Mouse (Mus musculus) urinary bladder, adult 18-20 months (tissue): Measurements from ENCODE around the gene Slc38a3.

Experiments
- DNase-seq, 2 experiments: peaks; one replicate each; pipeline ENCODE4 v3.0.0; 2022; ENCODE audit warnings: low spot score in 2 of 2, mixed read lengths in 2 of 2

Slc38a3 gene

DNA sequence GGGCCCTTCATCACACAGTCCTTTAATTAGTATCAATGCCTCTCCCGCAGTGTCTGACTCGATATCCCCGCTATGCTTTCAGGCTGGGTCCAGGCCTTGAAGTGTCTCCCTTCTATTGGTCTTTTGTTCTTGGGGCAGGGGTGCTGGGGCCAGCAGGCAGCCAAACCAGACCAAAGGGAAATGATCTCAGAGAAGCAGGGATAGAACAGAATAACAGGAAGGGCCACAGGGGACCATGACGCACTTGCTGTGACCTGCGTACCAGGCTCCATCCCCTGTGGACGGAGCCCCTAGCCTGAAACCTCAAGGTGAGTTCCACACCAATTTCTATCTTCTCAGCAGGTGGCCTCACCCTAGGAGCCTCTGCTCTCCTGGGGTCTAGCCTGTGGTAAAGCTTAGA is 51.2 kb downstream of the Slc38a3 start:
- no peak for DNase-seq

DNA sequence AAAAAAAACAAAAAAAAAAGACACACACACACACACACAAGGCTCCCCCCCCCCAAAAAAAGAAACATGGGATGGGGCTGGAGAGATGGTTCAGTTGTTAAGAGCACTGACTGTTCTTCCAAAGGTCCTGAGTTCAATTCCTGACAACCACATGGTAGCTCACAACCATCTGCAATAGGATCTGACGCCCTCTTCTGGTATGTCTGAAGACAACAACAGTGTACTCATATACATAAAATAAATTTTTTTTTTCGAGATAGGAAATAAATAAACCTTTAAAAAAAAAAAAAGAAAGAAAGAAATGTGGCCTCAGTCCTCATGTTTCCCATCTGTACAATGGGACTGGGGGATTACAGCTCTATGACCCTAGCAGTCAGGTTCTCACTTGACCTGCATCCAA is 51.9 kb downstream of the Slc38a3 start:
- DNase-seq = no peak

DNA sequence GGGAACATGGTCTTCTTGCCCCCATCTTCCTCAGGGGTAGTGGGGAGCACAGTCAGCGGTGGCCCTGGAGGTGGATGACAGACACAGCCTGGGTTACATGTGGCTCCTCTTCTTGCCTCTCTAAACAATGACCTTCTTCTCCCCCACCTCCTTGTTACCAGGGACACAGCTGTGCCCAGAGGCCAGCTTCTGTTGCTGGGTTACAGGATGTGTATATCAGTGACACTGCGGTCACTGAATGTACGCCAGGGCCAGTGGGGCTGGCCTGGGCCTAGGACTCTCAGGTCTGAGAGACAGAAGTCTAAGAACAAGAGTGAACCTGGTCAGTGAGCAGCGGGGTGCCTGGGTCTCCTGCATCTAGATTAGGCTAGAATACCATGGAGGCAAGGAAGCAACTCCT is 54.3 kb downstream of the Slc38a3 start:
- DNase-seq = no peak

DNA sequence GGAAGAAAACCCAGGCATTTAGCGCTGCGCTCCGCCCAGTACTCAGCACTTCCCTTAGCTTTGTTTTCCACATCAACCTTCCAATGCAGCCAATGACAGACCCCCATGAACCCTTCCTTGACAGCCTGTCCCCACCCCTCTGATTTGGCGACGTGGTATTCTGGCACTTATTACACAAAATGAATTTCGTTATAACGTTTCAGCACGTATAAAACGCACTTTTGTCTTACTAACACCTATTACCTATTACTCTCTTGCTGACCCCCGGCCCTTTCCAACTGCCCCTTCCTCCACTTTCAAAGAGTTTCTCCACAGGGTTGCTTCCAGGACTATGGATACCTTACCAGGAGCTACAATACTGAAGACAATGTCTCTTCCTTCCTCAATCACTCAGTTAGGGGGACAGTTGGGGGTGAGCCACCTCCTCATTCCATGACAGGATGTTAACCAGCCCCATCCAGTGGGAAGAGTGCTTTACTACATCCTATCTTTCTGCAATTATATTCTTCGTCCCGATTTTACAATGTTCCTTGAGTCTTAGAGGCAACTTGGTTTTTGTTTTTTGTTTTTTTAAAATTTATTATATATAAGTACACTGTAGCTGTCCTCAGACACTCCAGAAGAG is 56.3 kb downstream of the Slc38a3 start:
- DNase-seq = no peak

DNA sequence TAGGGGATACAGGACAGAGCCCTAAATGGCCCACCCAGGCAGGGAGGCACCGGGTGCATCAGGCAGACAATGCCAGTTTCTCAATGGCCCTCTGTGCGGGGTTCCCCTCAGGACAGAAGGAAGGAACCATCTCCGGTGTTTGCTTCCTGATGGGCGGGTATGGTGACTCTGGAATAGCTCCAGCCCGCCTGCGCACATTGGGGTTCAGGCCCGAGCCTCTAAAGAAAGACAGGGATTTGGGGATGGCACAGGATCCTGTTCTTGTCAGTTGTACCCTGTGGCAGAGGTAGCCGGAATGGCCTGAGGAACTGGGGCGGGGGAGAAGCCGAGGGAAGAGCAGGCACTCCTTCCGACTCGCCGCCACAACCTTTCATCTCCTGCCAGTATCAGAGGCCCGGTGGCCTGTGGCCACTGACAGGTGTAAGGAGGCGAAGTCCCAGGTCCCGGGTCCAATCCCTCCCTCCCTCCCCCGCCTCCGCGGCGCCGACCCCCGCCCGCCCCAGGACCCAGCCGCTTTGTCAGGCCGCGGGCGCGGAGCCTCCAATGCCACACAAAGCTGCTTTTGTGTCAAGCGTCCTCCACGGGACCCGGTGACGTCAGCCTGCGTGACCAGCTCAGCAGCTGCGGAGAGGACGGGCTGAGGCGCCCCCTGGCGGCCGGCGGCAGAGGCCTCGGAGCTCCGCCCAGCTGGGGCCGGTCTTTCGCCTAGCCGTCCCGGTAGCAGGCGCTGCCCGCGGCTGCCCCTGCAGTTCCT is 57.0 kb downstream of the Slc38a3 start:
- DNase-seq = peak; percentile 96 to 97

DNA sequence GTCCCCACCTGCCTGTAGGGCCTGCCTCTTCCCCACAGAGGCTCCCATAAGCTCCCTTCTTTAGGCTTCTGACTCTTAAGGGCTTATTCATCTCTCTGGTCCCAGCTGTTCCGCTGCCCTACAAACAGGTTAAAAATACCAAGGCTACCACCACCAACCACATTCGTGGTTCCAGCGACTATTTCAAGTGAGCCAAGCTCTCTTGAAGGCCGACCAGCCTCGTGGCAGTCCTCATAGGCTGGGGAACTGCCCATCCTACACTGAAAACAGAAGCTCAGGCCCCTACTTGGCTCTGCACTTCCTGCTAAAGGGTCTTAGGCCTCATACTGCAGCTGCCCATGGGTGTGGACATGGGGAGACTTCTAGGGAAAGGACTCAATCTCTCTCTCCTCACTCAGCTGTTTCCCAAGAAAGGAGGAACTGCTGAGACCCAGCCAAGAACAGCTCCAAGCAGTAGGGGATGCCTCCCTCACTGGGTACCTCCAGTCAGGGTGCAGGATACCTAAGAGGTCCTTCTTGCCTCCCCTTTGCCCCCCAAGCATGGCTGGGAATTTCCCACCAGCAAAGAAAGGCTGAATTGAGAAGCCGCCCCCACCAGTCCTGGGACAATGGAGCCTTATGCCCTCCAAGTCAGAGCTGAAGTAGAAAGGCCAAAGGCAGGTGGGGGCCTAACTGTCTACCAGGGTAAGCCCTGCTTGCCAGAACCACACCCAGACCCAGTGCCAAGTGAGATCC is 57.7 kb downstream of the Slc38a3 start:
- DNase-seq = no peak

DNA sequence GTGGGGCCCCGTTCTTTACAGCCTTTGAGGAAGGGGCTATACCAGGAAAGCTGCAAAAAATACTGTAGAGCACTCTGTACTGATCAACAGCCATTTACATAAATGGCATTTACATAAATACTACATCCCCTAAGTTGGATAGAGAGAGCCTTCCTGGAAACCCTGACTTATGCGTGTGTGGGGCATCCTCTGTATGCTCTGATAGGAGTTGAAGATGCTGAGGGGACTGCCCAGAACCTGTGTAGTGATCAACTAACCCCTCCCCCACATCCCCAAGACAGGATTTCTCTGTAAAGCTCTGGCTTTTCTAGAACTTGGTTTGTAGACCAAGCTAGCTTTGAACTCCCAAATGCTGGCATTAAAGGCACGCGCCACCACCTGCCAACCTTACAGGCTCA is 59.9 kb downstream of the Slc38a3 start:
- no peak for DNase-seq

DNA sequence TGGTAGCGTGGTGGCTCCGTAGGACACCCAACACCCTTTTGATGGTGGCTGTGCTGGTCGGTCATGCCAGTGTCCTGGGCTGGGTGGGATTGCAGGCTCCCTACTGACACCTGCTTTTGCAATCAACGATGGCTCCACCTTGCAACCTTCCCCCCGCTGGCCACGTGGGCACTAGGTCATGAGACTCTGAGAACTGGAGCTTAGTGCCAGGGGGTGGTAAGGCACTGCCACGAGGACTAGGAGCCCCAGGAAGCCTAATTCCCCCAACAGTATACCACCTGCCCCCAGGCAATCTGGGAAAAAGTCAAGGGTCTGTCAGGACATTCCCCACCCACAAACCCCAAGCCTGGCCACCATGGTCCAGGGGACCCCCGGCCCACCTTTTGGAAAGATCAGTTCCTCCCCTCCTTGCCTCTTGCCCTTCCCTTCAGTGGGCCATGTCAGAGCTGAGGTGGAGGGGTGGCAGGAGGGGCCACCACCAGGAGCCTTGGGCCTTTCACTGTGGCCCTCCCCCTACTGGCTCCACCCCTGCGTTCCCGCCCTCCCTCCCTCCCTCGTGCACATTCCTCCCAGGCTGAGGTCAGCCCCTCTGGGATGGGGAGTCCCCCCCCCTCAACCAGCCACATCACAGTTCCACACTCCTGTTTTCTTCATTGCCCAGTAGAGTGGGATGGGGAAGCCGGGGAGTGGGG is 60.4 kb downstream of the Slc38a3 start, which contains the start of gene Sema3b:
Gene Sema3b (minus strand): TSS at position 489 of the 692 bp plus-strand sequence.
- DNase-seq = no peak

DNA sequence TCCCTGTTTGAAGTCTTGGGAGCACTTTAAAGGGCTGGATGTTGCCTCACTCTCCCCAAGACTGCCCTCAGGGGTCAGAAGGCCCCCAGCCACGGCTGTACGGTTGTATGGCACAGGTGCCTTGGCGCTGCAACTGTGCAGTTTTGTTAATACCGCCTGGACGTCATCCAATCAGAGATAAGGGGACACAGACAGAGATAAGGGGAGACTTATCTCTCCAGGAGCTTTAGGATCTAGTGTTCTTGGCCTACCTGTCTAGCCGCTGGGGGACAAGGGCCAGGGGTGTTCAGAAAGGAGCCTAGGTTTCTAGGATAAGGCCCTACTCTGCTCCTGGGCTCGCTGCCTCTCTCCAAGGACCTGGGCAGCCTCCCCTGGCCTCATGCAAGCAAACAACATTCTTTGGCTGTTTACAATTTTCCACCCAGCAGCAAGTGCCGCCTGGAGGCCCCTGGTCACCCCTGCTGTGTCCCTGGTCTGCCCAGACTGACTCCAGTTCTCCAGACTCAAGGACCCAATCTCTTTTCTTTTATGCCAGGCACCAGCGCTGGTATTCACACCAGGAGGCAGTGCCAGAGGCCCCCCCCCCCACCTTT is 61.6 kb downstream of the Slc38a3 start:
- DNase-seq = no peak

DNA sequence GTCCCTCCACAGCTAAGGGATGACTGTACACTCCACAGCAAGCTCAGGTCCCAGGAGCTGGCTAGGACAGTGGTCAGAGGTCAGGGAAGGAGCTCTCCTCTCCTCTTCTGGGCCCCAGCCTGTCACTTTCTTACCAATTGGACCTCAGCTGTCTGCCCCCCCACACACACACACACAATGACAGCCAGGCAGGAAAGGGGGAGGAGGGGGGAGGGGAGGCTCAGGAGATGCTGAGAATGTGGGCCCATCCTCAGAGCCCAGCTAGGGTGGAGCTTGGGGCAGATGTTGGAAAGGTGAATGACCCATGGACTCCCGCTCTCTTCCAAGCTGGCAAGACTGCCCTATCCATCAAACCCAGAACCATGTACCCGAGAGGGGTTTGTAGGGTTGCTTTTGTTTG is 62.3 kb downstream of the Slc38a3 start:
- DNase-seq = no peak

DNA sequence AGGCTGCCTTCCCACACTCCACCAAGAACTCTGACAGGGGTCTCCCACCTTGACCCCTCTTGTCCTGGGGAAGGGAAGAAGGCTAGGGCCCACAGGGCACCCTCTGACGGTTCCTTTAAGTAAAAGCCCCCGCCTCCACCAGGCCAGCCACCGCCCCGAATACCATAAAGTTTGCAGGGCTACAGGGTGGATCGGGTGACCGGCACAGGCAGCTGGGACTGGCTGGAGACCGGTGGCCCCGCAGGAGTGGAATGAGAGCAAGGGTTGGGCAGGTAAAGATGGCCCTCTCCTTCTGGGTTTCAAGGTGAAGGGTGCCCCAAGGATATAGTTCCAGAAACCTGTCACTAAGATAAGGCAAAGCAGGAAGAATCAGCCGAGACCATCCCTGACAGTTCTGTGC is 62.7 kb downstream of the Slc38a3 start:
- DNase-seq = peak in 1 of 2 experiments; percentile 56

DNA sequence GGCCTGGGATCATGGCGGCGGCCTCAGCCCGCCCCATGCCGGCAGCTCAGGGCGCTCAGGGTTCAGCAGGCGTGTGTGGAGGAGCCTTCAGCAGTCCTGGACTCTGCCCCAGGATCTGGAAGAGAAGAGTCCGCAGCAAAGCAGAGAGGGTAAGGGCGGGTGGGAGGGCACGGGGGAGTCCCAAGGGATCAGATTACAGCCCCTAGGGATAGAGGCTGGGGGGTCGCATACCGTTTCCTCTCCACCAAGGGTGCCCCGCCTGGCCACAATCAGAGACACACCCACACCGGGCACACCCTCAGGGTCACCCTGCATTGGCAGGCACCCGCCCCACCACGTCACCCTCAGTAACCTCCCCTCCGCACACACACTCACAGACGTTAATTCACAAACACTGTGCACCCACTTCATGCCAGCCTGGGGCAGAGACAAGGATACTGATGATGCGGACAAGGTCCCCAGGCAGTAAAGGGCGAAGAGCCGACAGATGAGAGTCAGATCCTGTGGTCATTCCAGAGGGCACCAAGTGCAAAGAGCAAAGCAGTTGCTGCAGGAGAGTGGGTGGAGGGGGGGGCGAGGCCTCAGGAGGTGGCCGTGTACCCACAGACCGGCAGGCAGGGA is 64.2 kb downstream of the Slc38a3 start:
- DNase-seq = peak in 1 of 2 experiments; percentile 48

DNA sequence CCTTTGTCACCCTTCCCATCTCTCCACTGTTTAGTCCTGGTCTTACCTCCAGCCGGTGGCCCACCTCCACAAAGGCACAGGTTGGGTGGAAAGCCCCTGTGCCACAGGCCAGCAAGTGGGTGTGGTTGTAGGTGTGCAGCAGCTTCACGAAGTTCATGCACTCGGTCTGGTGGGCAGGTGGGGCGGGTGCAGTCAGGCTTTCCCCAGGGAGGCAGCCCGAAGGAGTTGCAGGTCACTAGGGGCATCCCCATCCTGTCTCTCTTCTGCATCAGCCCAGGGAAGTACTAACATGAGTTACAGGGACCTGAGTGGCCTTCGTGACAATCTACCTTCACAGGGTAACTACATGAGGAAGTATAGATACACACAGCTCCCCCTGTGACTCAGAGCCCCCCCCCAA is 66.1 kb downstream of the Slc38a3 start:
- no peak for DNase-seq

DNA sequence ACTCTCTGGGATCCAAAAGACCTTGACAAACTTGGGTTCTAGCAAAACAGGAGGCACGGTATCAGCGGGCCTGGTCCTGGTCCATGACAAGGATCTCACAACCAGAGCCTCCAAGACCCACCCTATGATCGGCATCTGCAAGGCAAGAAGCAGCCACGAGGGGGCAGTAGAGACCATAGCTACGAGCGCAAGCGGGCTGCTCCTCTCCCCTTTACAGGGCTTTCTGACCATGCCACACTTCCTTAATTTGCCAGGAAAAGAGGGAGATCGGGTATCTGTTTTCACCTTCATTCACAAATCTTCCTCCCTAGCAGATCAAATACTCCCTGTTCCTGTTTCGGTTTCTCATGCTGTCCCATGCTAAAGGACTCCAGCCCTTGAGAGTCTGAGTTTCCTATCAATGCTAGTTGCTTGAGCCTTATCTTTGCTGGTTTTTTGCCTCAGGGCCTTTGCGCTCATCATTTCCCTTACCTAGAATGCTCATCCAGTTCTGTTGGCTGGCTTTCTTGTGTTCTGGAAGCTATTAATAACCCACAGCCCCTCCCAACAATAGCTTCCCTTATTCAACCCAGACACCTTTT is 67.2 kb downstream of the Slc38a3 start:
- peak; percentile 85 to 88 for DNase-seq

DNA sequence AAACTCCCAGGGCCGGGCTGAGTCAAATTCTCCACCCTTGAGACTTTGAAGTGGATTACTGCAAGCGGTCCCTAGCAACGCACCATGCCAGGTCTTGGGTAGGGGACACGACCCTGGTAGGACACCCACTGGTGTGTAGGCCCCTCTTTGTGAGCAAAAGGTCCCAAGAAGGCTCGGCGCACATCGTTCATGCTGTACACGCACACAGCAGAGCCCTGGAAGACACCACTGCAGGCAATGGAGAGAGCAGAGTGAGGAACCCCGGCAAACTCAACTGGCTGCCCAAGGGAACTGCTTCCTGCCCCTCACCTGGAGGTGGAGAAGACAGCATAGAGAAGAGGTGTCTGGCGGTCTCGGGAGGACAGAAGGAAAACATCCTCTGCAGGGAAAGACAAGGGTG is 68.1 kb downstream of the Slc38a3 start:
- no peak for DNase-seq

DNA sequence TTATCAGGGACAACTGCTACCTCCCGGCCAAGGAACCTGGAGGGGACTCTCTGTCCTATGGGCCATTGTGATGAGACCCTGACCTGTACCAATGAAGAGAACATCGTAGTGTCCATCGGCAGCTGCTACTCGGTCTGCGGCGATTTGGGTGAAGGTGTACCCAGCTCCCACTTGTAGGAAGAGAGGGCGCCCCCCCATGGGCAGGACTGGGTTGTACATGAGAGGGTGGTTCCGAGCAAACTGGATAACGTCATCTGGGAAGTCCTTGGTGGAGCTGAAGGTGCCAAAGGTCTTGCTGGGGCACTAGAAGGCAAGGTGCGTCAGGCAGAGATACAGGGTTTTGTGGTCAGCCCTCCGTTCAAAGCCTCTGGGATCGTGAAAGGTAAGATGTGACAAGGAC is 68.6 kb downstream of the Slc38a3 start:
- no peak for DNase-seq
